Mouse (Mus musculus): ENCODE data around the gene Hspa5. TPM values are rescaled to one million over a fixed set of nuclear protein-coding genes. Genes with fewer than 3 reads are reported as not detected.
A peak's percentile ranks its signal among the peaks of the same experiment; 100 is the strongest.

The Hspa5 gene
- polyA plus RNA-seq (2015; fragmentation: Nextera tagmentation; extraction: Ambion mirVana): 464 and 489 TPM in 2 replicates

DNA sequence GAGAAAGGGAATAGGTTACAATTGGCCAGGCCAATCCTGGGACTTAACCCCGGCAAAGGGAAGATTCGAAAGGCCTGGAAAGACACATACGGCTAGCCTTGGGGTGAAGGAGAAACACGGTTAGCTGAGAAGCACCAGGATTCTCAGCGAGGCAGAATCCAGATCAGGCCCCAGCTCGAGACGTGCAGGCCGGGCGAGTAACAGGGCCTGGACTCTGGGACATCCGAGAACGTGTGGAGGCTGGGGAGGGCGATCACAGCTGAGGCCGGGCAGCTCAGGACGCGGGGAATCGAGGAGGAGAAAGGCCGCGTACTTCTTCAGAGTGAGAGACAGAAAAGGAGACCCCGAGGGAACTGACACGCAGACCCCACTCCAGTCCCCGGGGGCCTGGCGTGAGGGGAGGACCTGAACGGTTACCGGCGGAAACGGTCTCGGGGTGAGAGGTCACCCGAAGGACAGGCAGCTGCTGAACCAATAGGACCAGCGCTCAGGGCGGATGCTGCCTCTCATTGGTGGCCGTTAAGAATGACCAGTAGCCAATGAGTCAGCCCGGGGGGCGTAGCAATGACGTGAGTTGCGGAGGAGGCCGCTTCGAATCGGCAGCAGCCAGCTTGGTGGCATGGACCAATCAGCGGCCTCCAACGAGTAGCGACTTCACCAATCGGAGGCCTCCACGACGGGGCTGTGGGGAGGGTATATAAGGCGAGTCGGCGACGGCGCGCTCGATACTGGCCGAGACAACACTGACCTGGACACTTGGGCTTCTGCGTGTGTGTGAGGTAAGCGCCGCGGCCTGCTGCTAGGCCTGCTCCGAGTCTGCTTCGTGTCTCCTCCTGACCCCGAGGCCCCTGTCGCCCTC, at the start of gene Hspa5:
Gene Hspa5 (plus strand): TSS at position 603 of the 859 bp plus-strand sequence.
- Histone ChIP-seq H3K4me3 (replicated peaks) (peak within 1 kb of the TSS; percentile 92), H3K27ac (peak within 1 kb of the TSS; percentile 91), H3K9me3 (no peaks in the 10 kb centered on the region), H3K4me1 (replicated peaks) (peaks cover 51% of the 10 kb centered on the region), H3K4me2 (replicated peaks) (peak within 1 kb of the TSS; percentile 70), H3K36me3 (peaks cover 29% of the 10 kb centered on the region), H3K27me3 (no peaks in the 10 kb centered on the region), H3K9ac (replicated peaks) (peak within 1 kb of the TSS; percentile 98)
- ATAC-seq: peak; percentile 99
- under 1% methylated on average over 60 of the region's 60 CpGs for WGBS

DNA sequence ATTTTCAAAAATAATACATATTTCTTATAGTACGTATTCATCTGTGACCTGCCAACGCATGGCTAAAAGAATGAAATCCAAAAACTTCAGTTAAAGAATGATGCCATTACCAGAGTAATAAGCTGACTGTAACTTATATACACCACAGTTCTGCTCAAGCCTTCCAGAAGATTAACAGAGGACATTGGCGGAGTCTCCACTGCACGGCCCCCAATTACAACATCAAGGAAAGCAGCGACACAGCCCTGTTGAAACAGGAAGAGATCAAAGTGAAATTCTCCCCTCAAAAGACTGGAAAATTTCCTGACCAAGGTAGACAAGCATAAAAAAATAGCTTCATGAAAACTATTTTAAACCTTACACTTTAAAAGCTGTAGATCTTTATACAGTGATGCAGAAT, 46.5 kb upstream of the Hspa5 start:
- H3K4me1 ChIP-seq (replicated peaks): no peaks in the 10 kb centered on the region
- no peak overlapping the region for H3K27ac ChIP-seq
- no peak overlapping the region for H3K4me2 ChIP-seq (replicated peaks)
- H3K27me3 ChIP-seq: no peaks in the 10 kb centered on the region
- 96% methylated on average over 5 of the region's 5 CpGs for WGBS
- H3K9me3 ChIP-seq: no peaks in the 10 kb centered on the region
- no peak overlapping the region for H3K4me3 ChIP-seq (replicated peaks)
- peaks cover 67% of the 10 kb centered on the region for H3K36me3 ChIP-seq
- H3K9ac ChIP-seq (replicated peaks): no peak overlapping the region
- ATAC-seq: no peak

DNA sequence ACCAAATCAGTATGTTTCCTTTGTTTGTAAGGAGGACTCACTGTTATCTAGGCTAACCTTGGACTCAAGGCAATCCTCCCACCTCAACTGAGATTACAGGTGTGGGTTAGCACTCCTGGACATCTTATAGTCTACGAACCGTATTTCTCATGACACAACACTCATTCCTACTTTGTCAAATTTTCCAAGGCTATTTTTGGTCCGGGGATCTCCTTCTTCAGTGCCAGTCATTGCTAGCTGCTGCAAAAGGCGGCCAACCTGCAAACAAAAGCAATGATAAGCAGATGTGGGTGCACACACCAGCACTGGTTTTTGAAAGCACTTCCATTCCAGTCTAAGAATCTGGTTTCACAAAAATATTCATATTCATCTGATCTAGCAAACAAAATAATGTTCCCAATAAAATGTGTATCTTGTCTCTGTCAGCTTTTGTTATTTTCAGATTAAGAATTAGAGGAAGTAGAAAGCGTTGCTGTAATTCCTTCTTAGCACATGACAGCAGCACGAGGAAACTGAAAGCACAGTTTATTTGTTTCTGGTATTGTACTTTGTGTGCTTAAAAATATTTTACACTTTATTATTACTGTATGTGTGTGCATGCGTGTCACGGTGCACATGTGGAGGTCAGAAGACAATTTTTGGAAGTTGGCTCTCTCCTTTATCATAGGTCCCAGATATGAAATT, 44.6 kb upstream of the Hspa5 start:
- no peak overlapping the region for H3K9ac ChIP-seq (replicated peaks)
- peaks cover 55% of the 10 kb centered on the region for H3K36me3 ChIP-seq
- H3K9me3 ChIP-seq: no peaks in the 10 kb centered on the region
- no peak overlapping the region for H3K4me3 ChIP-seq (replicated peaks)
- H3K4me1 ChIP-seq (replicated peaks): no peaks in the 10 kb centered on the region
- ATAC-seq: no peak
- no peaks in the 10 kb centered on the region for H3K27me3 ChIP-seq
- no peak overlapping the region for H3K4me2 ChIP-seq (replicated peaks)
- no peak overlapping the region for H3K27ac ChIP-seq
- WGBS: 95% methylated on average over 8 of the region's 8 CpGs

DNA sequence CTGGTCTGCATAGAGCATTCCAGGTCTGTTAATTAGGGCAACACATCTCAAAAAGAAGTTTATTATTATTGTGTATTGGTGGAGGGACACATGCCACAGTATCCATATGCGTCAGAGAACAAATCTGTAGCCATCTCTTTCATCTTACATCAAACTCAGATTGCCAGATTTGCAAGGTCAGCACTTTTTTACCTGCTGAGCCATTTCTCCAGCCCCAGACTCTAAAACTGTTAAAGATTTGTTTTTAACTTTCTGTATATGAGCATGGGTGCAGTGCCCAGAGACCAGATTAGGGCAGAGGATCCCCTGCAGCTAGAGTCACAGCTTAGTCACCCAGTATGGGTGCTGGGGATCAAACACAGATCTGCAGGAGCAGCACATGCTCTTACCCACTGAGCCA, 35.1 kb upstream of the Hspa5 start:
- 86% methylated on average over 1 of the region's 1 CpGs for WGBS
- no peak for ATAC-seq
- H3K9me3 ChIP-seq: no peaks in the 10 kb centered on the region
- no peak overlapping the region for H3K9ac ChIP-seq (replicated peaks)
- no peaks in the 10 kb centered on the region for H3K4me1 ChIP-seq (replicated peaks)
- no peaks in the 10 kb centered on the region for H3K27me3 ChIP-seq
- H3K4me3 ChIP-seq (replicated peaks): no peak overlapping the region
- no peak overlapping the region for H3K27ac ChIP-seq
- no peak overlapping the region for H3K4me2 ChIP-seq (replicated peaks)
- H3K36me3 ChIP-seq: no peaks in the 10 kb centered on the region; the same call in 1 of the 2 replicates

DNA sequence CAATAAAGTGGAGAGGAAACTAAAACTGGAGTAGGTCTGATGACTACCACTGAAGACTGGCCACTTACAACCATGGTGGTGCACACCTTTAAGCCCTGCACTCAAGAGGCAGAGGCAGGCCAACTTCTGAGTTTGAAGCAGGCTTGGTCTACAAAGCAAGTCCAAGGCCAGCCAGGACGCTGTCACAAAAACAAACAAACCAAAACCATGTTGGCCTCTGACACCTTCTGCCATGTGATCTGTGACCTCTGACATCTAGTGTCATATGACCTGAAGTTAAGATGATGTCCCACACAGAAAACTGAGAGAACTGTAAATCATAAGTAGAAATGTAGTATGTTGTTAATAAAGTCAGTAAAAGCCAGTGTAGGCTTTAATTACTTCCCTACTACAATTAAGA, 33.9 kb upstream of the Hspa5 start:
- no peaks in the 10 kb centered on the region for H3K27me3 ChIP-seq
- peaks cover 7% of the 10 kb centered on the region; the same call in 1 of the 2 replicates for H3K36me3 ChIP-seq
- H3K9ac ChIP-seq (replicated peaks): no peak overlapping the region
- H3K9me3 ChIP-seq: no peaks in the 10 kb centered on the region
- no peak for ATAC-seq
- no peak overlapping the region for H3K27ac ChIP-seq
- no peak overlapping the region for H3K4me2 ChIP-seq (replicated peaks)
- 77% methylated on average over 1 of the region's 1 CpGs for WGBS
- H3K4me3 ChIP-seq (replicated peaks): no peak overlapping the region
- no peaks in the 10 kb centered on the region for H3K4me1 ChIP-seq (replicated peaks)

DNA sequence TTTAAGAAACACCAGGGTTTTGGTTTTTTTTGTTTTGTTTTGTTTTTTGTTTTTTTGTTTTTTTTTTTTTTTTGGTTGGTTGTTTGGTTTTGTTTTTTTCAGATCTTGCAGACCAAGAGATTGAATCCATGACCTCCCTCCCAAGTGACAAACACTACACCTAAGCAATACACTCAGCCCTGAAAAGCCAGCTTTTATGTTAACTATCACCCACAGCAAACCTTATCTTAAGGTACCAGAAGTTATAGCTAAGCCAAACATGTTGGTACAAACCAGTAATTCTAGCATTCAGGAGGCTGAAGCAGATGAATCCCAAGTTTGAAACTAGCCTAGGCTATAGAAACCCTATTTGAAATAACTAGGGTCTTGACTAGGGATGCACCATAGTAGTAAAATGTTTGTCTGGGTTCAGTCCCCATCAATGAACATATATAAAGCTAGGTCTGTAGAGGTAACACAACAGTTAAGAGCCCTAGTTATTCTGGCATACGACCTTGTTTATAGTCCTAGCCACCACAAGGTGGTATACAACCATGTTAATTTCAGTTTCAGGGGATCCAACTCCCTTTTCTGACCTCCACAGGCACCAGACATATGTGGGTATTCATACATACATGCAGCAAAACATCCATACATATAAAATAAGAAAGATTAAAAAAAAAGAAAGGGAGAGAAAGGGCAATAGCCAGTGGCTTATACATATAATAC, 31.9 kb upstream of the Hspa5 start:
- Histone ChIP-seq H3K9me3 (no peaks in the 10 kb centered on the region), H3K4me1 (replicated peaks) (no peaks in the 10 kb centered on the region), H3K36me3 (peaks cover 15% of the 10 kb centered on the region), H3K27me3 (no peaks in the 10 kb centered on the region), H3K27ac (no peak overlapping the region), H3K4me3 (replicated peaks) (no peak overlapping the region), H3K9ac (replicated peaks) (no peak overlapping the region), H3K4me2 (replicated peaks) (no peak overlapping the region)
- no peak for ATAC-seq
- 86% methylated on average over 1 of the region's 1 CpGs for WGBS

DNA sequence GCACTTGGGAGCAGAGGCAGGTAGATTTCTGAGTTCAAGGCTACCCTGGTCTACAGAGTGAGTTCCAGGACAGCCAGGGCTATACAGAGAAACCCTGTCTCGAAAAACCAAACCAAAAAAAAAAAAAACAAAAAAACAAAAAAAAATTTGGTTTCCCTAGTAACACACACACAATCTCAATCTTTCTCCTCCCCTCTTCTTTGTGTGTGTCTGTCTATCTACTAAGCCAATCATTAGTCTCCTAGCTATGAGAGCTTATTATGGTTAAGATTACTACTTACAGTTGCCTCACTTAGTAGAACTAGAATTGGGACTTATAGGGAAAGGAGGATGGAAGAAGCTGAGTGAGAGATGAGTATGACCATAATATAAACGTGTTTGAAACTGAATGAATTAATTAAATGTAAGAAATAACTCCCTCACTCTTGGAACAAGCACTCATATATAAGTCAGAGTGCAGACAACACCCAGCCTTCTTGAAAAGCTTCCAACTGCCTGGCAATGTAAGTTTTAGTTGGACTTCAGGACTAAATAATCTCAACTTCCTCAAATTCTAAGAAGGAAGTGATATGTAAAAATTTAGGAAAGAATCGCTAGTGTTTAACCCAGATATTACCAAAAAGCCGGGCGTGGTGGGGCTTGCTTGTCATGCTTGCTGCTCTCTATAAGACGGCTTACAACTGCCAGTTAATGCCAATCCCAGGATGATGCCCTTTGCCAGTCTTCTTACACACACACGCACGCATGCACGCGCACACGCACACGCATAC, 30.2 kb upstream of the Hspa5 start:
- no peak for ATAC-seq
- WGBS: 95% methylated on average over 12 of the region's 12 CpGs

DNA sequence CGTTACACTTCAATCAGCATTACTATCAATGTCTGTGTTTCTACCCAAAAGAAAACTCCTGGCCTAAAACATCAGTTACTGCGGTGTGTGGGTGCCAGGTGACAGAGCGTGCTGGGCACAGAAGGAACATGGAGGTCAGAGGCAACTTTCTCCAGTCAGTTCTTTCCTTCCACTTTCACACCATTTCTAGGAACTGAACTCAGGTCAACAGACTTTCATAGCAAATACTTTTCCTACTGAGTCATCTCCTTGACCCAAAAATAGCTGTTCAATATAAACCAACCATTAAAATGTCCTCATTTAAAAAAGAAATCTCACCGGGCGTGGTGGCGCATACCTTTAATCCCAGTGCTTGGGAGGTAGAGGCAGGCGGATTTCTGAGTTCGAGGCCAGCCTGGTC, 29.1 kb upstream of the Hspa5 start:
- ATAC-seq: no peak
- Histone ChIP-seq H3K4me1 (replicated peaks) (no peaks in the 10 kb centered on the region), H3K4me3 (replicated peaks) (no peak overlapping the region), H3K36me3 (peaks cover 20% of the 10 kb centered on the region), H3K27ac (no peak overlapping the region), H3K4me2 (replicated peaks) (no peak overlapping the region), H3K9ac (replicated peaks) (no peak overlapping the region), H3K27me3 (no peaks in the 10 kb centered on the region), H3K9me3 (no peaks in the 10 kb centered on the region)
- WGBS: 96% methylated on average over 8 of the region's 8 CpGs

More for the DNA sequence above, 30.2 kb upstream of the Hspa5 start:
- Histone ChIP-seq H3K4me3 (replicated peaks) (no peak overlapping the region), H3K9ac (replicated peaks) (no peak overlapping the region), H3K36me3 (peaks cover 20% of the 10 kb centered on the region), H3K9me3 (no peaks in the 10 kb centered on the region), H3K4me1 (replicated peaks) (no peaks in the 10 kb centered on the region), H3K27ac (no peak overlapping the region), H3K4me2 (replicated peaks) (no peak overlapping the region), H3K27me3 (no peaks in the 10 kb centered on the region)

DNA sequence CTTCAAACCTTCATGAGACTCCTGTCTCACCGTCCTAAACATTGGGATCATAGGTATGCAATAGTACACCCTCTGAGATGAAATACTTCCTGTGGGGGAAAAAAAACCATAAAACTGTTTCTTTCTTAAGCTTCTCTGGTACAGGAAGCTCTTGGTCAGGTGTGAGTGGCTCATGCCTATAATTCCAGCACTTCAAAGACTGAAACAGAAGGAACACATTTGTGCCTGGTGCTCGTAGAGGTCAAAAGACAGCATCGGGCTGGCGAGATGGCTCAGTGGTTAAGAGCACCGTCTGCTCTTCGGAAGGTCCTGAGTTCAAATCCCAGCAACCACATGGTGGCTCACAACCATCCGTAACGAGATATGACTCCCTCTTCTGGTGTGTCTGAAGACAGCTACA, 27.3 kb upstream of the Hspa5 start:
- Histone ChIP-seq H3K36me3 (peaks cover 20% of the 10 kb centered on the region), H3K27ac (no peak overlapping the region), H3K4me3 (replicated peaks) (no peak overlapping the region), H3K4me2 (replicated peaks) (no peak overlapping the region), H3K27me3 (no peaks in the 10 kb centered on the region), H3K4me1 (replicated peaks) (no peaks in the 10 kb centered on the region), H3K9ac (replicated peaks) (no peak overlapping the region), H3K9me3 (no peaks in the 10 kb centered on the region)
- ATAC-seq: no peak
- WGBS: 97% methylated on average over 8 of the region's 8 CpGs

DNA sequence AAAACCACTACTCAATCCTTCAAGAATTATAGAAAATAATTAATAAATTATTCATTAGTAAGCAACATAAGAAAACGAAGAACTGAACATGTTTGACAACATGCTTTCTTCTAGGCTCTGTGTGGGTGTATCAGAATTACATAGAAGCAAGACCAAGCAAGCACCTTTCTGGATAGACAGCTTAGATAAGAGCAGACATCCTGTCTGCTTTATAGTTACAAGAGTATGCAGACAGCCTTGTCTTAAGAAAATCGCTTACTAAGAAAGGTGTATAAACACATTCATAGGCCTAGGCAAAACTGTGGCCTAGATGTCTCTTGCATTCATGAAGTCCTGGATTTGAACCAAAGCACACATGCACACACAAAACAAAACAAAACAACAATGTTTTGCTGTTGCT, 26.1 kb upstream of the Hspa5 start:
- H3K9me3 ChIP-seq: no peaks in the 10 kb centered on the region
- H3K36me3 ChIP-seq: peaks cover 20% of the 10 kb centered on the region
- no peaks in the 10 kb centered on the region for H3K4me1 ChIP-seq (replicated peaks)
- H3K4me3 ChIP-seq (replicated peaks): no peak overlapping the region
- no peak overlapping the region for H3K4me2 ChIP-seq (replicated peaks)
- no peak overlapping the region for H3K27ac ChIP-seq
- 98% methylated on average over 2 of the region's 2 CpGs for WGBS
- no peak for ATAC-seq
- no peaks in the 10 kb centered on the region for H3K27me3 ChIP-seq
- no peak overlapping the region for H3K9ac ChIP-seq (replicated peaks)

DNA sequence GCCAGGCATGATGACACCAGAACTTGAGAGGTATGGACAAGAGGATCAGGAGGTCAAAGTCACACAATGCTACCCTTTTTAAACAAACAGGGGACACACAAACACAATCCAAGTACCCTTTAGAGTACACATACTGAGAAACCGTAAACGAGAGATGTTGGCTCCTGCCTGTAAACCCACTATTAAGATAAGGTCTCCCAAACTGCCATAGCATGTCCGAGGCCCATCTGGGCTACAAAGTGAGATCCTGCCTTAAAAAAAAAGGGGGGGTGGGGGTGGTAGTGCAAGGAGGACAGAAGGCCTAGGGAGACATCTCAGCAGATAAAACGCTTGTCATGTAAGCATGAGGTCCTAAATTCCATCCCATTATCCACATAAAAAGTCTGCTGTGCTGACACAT, 23.3 kb upstream of the Hspa5 start:
- H3K9me3 ChIP-seq: no peaks in the 10 kb centered on the region

More for the DNA sequence above, 23.3 kb upstream of the Hspa5 start:
- ATAC-seq: no peak
- Histone ChIP-seq H3K27ac (no peak overlapping the region), H3K36me3 (peaks cover 11% of the 10 kb centered on the region), H3K4me3 (replicated peaks) (no peak overlapping the region), H3K4me1 (replicated peaks) (peaks cover 24% of the 10 kb centered on the region), H3K9ac (replicated peaks) (no peak overlapping the region), H3K27me3 (no peaks in the 10 kb centered on the region), H3K4me2 (replicated peaks) (no peak overlapping the region)
- WGBS: 96% methylated on average over 4 of the region's 4 CpGs
